Mouse (Mus musculus): ENCODE measurements around the gene Cdk11b. TPM values are rescaled to one million over a fixed set of nuclear protein-coding genes. Genes with fewer than 3 reads are reported as not detected.

The Cdk11b gene
- total and polyA plus RNA-seq, 3 experiments = 15.6 to 82.0 (median 26.6) TPM

DNA sequence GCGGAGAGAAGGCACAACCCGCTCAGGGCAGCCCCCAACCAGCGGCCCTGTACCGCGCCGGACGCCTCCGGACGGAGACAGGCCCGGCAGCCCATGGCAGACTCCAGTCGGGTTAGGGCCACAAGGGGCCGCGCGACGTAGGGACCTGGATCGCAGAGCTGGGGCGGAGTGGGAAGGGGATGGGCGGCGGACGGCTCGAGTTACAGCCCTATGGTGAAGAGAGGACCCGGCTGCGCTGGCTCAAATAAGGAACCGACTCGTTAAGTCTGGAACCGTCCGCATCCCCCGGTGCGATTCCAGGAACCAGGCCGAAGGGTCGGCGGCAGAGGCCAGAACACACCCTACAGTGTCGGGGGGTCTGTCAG lies 28.4 kb downstream of the Cdk11b start, which contains the start of gene Mmp23:
Gene Mmp23 (minus strand): TSS at position 299 of the 365 bp plus-strand sequence.
- dilution Hi-C loops (cut with MboI; ENCODE audit: extremely low pct_ligation_motif_present, extremely low pct_unique_long_range_greater_than_20kb, low sequenced_read_pairs) (no loop called here), in situ Hi-C loops (cut with MboI; ENCODE audit: low pct_ligation_motif_present, low pct_unique_long_range_greater_than_20kb, low sequenced_read_pairs) (no loop called here)
- Histone ChIP-seq H3K4me2 (ENCODE audit: insufficient read depth, low read depth, poor library complexity, severe bottlenecking) (no peak within 1 kb of the TSS), H3K27ac (ENCODE audit: insufficient read depth, low read depth) (no peak within 1 kb of the TSS), H3K4me1 (ENCODE audit: control insufficient read depth in 1 of 2, insufficient read depth in 2 of 2) (peaks cover 3 to 5% of the 10 kb centered on the region in 2 experiments; a peak in 3 of 4 replicates), H3K27me3 (replicated peaks) (no peaks in the 10 kb centered on the region), H3K9ac (ENCODE audit: insufficient read depth, low read depth) (no peak within 1 kb of the TSS), H3K36me3 (replicated peaks in 1 of 2; ENCODE audit: control insufficient read depth in 1 of 2, insufficient read depth in 1 of 2, low read length in 1 of 2) (peaks cover 96 to 100% of the 10 kb centered on the region in 2 experiments), H3K4me3 (replicated peaks in 1 of 3; ENCODE audit: low read depth in 2 of 3, low read length in 2 of 3, poor library complexity in 1 of 3) (no peak within 1 kb of the TSS), H3K9me3 (replicated peaks; ENCODE audit: low read length) (no peaks in the 10 kb centered on the region), H3K79me2 (replicated peaks; ENCODE audit: control insufficient read depth, extremely low read depth, insufficient read depth, poor library complexity, severe bottlenecking) (no peaks in the 10 kb centered on the region)
- DNase-seq (ENCODE audit: extremely low read depth) = no peak
- TF ChIP-seq USF1 (IDR thresholded peaks at IDR 0.05; ENCODE audit: low read depth, low read length) = no peak
- no peak for TF ChIP-seq SMC3 (IDR thresholded peaks at IDR 0.05; ENCODE audit: low read depth, low read length)
- TF ChIP-seq MYC (IDR thresholded peaks at IDR 0.05; ENCODE audit: low read depth, low read length) = no peak
- TF ChIP-seq MAX (IDR thresholded peaks at IDR 0.05; ENCODE audit: low read length) = no peak
- no peak for TF ChIP-seq NRF1 (IDR thresholded peaks at IDR 0.05; ENCODE audit: low read depth, low read length)
- TF ChIP-seq POLR2A (IDR thresholded peaks at IDR 0.05; ENCODE audit: low read depth, low read length) = no peak
- TF ChIP-seq MEF2A (IDR thresholded peaks at IDR 0.05; ENCODE audit: borderline replicate concordance, low read depth, low read length) = no peak
- TF ChIP-seq ETS1 (conservative IDR thresholded peaks at IDR 0.05; ENCODE audit: low read depth, low read length) = no peak
- TF ChIP-seq PAX5 (IDR thresholded peaks at IDR 0.05; ENCODE audit: low read length) = no peak
- no peak for TF ChIP-seq IRF4 (IDR thresholded peaks at IDR 0.05; ENCODE audit: low read depth, low read length)
- no peak for TF ChIP-seq NELFE (IDR thresholded peaks at IDR 0.05; ENCODE audit: low read depth, low read length)
- no peak for TF ChIP-seq TCF12 (IDR thresholded peaks at IDR 0.05; ENCODE audit: low read depth, low read length)
- TF ChIP-seq ZNF384 (IDR thresholded peaks at IDR 0.05; ENCODE audit: low read depth, low read length) = no peak

DNA sequence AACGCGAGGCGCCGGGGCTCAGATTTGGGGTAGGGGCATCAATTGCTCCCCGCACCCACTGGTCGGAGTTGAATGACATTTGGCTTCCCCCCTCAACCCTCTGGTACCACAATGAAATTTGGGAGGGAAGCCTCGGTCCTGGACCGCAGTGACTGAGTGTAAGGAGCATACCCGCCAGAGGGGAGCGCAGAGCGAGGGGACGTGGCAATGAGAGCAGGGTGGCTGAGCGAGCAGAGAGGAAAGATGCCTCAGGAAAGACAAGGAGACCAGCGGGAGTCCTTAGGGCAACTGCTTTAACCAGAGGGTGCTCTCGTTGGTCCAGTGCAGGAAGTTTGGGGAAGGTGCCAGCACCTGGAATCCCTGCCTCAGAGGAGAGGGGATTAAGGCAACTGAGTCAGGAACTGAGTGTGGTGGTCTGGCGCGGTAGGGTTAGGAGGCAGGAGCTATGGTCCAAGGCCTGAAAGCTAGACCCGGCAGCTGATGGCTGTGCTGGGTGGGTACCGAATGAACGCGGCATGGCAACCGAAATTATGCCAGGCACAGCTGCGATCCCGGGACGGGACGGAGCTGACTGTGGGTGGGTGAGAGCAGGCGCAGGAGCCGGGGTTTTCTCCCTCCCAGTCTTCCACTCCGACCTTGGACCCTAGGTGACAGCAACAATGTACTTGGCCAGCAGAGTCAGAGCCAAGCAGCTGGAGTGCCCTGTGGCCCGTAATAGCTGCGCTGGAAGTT lies 29.0 kb downstream of the Cdk11b start:
- Histone ChIP-seq H3K36me3 (replicated peaks in 1 of 2; ENCODE audit: control insufficient read depth in 1 of 2, insufficient read depth in 1 of 2, low read length in 1 of 2) (peaks cover 96 to 100% of the 10 kb centered on the region in 2 experiments), H3K4me2 (ENCODE audit: insufficient read depth, low read depth, poor library complexity, severe bottlenecking) (no peak overlapping the region), H3K9ac (ENCODE audit: insufficient read depth, low read depth) (no peak overlapping the region), H3K79me2 (replicated peaks; ENCODE audit: control insufficient read depth, extremely low read depth, insufficient read depth, poor library complexity, severe bottlenecking) (no peaks in the 10 kb centered on the region), H3K27me3 (replicated peaks) (no peaks in the 10 kb centered on the region), H3K4me1 (ENCODE audit: control insufficient read depth in 1 of 2, insufficient read depth in 2 of 2) (peaks cover 3 to 5% of the 10 kb centered on the region in 2 experiments; a peak in 3 of 4 replicates), H3K27ac (ENCODE audit: insufficient read depth, low read depth) (no peak overlapping the region), H3K4me3 (replicated peaks in 1 of 3; ENCODE audit: low read depth in 2 of 3, low read length in 2 of 3, poor library complexity in 1 of 3) (no peak overlapping the region), H3K9me3 (replicated peaks; ENCODE audit: low read length) (no peaks in the 10 kb centered on the region)
- DNase-seq (ENCODE audit: extremely low read depth) = no peak
- dilution Hi-C loops (cut with MboI; ENCODE audit: extremely low pct_ligation_motif_present, extremely low pct_unique_long_range_greater_than_20kb, low sequenced_read_pairs) = no loop called here
- TF ChIP-seq ELF1 (IDR thresholded peaks at IDR 0.05; ENCODE audit: low read depth, low read length) (no peak), NRF1 (IDR thresholded peaks at IDR 0.05; ENCODE audit: low read depth, low read length) (no peak), ZMIZ1 (IDR thresholded peaks at IDR 0.05; ENCODE audit: low read depth, low read length) (no peak), SMC3 (IDR thresholded peaks at IDR 0.05; ENCODE audit: low read depth, low read length) (no peak), UBTF (IDR thresholded peaks at IDR 0.05; ENCODE audit: low read depth, low read length) (no peak)
- in situ Hi-C loops (cut with MboI; ENCODE audit: low pct_ligation_motif_present, low pct_unique_long_range_greater_than_20kb, low sequenced_read_pairs) = no loop called here

Measured in CH12.LX (cell line).